Mouse (Mus musculus): ENCODE data around the gene Glipr1.

Gene Glipr1

GRCm38 (mm10) chr10:111959353-111959752 lies 43.1 kb downstream of the Glipr1 start:
- DNase-seq, result no peak

- DNase-seq, result no peak
Measured at GRCm38 (mm10) chr10:111958046-111958421, 44.4 kb downstream of the Glipr1 start.

- DNase-seq, result peak; percentile 78
Measured at GRCm38 (mm10) chr10:111957271-111958045, 45.0 kb downstream of the Glipr1 start.

DNA sequence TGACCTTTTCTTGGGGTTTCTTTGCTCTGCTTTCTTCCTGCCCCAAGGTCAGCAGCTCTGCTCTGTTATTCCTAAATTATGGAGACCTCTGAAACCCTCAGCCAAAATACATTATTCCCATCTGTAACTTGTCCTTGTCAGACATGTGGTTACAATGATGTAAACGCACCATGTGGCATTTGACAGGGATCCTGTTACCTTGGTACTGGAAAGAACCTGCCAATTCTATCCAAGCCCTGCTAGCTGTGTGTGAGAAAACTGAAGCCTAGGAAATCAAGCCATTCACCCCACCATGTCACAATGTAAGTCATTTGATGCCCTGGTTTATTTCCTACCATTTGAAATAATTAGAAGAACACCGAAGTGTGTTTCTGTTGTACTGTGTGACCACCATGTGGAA lies 46.6 kb downstream of the Glipr1 start:
- no peak for DNase-seq

DNA sequence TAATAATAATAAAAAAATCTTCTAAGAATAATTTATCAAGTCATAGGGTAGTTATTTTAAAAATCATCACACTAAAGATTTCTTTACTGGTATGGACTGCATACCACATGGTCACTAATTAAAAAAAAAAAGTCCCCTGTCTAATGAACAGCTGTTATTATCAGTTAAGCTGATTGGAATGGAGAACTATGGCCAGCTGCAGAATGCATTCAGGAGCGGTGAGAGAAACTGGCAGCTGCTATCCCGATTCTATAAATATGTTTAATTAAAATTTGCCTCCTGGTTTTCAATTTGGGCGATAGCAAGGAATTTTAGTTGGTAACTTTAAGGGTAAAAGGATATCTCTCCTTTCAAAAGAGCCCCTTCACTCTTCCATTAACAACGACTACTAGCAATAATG lies 53.4 kb downstream of the Glipr1 start:
- DNase-seq, result no peak

DNA sequence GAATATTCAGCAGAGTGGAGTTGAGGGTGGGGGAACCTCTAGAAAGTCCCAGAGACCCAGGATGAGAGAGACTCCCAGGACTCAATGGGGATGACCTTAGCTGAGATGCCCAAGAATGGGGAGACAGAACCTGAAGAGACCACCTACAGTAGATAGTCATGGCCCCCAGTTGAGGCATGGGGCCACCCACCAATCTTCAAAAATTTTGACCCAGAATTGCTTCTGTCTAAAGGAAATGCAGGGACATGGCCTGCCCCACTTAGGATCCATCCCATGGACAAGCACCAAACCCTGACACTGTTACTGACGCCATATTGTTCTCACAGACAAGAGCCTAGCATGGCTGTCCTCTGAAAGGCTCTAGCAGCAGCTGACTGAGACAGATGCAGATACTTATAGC lies 54.4 kb downstream of the Glipr1 start:
- no peak for DNase-seq

DNA sequence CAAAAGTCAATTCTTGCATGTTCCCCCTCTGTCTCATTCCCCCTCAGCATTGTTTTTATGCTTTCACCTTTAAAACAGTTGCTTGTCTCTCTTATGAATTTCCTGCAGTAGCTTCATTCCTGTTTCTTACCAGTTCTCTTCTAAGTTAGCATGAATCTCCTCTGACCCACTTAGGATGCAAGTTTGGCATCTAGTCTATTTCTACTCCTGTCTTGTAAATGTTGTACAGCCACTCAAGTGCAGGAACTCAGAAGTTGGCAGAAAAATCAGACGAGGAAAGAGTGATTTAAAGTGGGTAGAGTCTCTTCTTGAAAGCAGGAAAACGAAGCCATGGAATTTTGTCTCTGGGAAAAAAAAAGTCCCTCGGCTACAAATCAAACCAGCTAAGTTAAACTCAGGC lies 56.9 kb downstream of the Glipr1 start:
- DNase-seq, result no peak

GRCm38 (mm10) chr10:111943026-111943425 lies 59.4 kb downstream of the Glipr1 start:
- DNase-seq, result no peak

GRCm38 (mm10) chr10:111937146-111937534 lies 65.3 kb downstream of the Glipr1 start:
- DNase-seq, result no peak

- DNase-seq, result peak; percentile 8
Measured at GRCm38 (mm10) chr10:111936491-111937145, 65.8 kb downstream of the Glipr1 start.

DNA sequence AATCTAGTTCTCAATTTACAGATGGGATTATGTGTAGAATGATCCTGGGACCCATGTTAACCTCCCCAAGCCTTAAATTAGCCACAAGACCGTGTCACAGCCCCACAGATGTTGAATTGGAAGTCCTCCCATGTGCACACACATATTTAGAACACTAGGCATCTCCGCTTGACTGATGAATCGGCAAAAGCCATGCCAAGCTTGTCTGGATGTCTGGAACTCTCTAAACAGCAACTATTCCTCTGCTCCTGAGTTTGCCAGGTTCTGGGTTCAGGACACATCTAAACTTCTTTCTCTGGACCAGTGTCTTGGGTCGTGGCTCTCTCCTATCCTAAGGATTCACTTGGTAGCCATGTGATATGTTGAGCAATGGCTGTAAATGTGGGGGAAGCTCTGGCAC lies 66.4 kb downstream of the Glipr1 start:
- DNase-seq, result no peak

Measured in right cerebral cortex, adult 18-20 months (tissue).